Mouse (Mus musculus) thymus, postnatal 36 days (tissue): Measurements from ENCODE around the gene Hunk.

Source experiments
- DNase-seq, 2 experiments: peaks; one replicate each; pipeline ENCODE4 v3.0.0; 2022; ENCODE audit warnings: mixed read lengths in 2 of 2

The Hunk gene

DNA sequence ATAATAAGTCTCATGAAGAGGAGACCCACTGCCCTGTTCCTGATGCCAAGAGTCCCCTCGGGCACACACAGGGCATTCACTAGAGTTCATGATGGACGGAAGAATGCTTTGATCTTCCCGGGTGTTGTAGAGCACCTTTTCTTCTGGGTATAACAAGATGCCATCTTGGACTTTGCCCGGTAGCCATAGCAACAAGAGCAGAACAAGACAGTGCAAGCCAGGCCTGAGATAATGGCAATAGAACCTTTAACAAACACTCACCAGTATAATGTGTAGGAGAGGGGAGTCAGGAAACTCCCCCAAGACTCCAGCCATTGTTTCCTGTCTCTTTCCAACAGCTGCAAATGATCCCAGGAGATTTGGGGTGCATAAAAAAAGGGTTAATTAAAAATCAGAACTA, 8.9 kb downstream of the Hunk start:
- no peak for DNase-seq

DNA sequence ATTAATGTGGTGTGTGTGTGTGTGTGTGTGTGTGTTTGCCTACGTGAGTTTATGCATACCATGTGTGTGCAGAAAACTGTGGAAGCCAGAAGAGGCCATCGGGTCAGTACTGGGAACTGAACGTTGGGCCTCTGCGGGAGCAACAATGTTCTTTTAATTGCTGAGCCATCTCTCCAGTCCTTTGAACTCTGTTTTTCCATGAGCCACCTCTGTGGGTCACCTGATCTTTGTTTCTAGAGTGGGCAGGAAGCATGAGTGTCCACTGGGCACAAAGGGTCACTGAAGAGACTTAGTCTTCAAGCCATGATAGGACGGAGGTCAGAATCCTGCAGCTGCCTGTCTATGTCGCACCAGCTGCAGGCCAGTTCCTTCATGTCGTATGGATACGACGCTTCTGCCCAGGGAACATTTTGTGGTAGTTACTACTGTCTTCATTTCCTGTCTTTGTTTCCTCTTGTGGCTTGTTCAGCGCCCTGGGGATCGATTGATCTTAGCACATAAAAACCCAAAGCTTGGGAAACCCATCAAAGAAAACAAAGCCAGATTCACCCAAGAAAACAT, 10.3 kb downstream of the Hunk start:
- no peak for DNase-seq

DNA sequence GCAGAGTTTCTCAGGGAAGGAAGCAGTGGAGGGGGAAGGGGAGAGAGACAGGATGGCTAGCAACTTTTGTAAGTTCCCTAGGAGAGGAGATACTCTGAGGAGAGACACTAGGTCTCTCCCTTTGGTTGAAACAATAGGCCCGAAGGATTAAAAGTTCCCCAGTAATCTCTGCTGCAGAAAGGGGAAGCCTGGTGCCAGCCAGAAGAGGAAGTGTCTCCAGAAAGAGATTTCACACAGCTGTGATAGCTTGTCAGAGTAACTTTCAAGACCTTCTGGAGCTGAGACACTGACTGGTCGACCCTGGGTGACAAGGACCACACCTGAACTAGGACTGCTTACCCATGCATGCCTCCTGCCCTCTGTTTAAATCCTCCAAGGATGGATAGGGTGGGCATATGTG, 11.1 kb downstream of the Hunk start:
- no peak for DNase-seq

DNA sequence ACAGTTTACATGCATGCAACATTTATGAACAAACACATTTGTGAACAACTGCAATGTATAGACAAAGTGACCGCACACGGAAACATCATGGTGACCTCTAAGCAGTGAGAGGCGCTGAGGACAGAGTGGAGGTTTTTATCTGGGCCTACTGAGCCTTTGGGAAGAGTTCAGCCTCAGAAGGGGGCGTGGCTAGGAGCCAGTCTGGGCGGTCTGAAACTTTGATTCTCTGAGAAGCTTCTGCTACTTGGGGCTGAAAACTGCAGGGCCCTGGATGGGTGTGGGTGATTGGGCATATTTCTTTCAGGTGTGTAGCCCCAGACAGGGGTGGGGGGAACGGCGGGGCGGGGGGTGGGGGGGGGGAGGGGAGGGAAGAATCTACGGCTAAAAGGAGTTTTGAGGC, 14.5 kb downstream of the Hunk start:
- DNase-seq: no peak

DNA sequence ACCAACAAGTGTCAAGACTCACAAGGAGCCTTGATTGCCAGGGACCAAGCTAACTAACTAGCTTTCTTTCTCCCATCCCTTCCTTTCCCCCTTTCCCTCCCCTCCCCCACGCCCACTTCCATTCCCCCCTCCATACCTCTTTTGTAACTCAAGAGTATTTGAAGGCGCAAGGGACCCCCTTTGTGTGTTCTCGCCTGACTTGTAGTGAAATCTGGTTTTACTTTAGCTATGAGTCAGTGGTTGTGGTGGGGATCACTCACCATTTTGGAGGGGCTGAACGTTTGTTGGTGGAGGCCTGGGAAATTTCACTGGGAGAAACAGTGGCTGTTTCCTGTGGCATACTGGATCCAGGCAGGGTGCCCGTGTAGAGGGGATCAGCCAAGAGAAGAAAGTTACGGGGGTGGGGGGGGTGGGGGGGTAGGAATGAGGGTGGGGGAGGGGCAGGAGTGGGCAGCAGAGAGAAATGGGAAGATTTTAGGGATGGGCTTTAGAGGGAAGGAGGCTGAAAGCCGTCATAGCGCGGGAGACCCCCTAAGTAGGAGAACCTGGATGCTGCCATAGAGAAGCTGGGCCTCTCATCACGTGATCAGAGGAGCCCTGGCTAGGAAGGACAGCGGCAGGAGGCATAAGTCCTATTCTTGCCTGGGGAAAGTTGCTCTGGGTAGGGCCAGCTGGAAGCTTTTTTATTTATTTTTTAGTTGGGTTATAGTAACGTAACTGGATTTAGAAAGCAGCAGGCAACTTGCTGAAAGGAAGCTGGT, 15.3 kb downstream of the Hunk start:
- no peak for DNase-seq

DNA sequence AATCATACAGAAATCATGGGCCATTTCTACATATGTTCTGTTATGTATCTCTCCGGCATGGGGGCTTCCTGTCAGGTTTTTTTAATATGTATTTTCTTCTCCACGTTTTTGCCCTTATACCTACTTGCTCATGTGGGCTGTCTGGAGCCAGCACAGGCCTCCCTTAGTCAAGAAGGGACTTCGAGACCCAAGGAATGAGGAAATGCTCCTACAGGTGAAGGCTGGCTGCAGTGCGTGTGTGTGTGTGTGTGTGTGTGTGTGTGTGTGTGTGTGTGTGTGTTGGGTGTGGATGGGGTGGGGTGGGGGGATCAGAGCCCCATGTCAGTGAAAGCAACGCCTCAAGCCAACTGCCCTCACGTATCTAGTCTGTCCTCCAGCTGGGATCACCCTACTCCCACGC, 16.5 kb downstream of the Hunk start:
- no peak for DNase-seq

DNA sequence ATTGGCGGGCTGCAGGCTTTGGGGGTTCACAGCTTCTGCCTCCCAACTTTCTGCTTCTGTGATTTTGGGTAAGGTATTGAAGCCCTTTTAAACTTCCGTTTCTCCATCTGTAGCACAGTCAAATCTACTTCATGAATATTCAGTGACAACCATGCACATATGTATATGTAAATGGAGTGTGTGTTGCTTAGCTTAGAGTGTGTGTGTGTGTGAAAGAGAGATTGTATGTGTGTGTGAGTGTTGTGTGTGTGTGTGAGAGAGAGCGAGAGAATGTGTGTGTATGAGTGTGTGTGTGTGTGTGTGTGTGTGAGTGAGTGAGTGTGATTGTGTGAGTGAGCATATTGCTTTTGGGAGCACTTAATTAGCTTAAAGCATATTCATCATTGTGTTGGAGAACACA, 19.4 kb downstream of the Hunk start:
- no peak for DNase-seq

DNA sequence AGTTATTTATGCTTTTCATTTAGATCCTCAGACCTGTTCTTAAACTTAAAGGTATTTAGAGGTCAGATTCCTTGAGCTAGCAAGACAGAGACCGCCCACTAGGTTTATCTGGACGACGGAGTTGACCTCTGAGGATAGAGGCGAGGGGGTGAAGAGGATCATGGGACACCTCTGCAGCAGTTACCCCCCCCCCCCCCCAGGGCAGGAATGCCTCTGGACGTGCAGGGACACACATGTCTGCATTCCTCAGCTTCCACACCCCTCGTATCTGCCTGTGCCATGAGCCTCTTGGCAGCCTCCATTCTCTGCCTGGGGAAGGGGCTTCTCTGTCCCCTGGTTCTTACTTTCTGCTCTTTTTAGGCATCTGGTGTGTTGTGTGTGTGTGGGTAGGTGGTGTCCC, 19.8 kb downstream of the Hunk start:
- no peak for DNase-seq

DNA sequence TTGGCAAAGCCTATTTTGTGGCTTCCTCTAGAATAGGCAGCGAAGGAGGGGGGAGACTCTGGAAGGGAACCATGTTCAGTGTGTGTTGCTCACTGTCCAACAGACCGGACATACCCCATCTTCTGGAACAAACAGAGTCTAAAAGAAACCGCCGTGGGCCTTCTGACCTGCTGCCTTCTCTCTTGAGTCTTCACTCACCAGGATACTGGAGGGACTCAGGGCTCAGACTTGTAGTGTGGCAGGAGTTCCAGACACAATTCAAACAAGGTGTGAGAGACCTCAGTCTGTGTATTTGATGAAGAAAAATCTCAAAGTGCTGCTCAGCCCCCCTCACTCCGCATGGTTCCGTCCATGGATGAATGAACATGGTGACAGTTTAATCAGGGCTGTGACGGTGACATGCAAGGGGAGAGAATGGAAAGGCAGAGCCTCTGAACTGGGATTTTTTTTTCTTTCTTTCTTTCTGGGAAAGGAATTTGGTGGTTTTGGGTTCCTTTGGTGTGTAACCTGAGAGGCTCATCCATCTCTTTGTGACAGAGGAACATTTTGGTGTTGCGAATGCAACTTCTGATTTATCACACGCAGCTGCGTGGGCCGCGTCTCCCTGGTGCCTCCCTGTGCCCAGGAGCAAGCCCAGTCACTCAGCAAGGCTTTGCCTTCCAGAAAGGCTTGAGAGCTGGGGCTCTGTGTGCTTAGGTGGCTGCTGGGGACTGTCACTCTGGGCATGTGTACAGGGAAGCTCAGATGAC, 21.9 kb downstream of the Hunk start:
- no peak for DNase-seq

DNA sequence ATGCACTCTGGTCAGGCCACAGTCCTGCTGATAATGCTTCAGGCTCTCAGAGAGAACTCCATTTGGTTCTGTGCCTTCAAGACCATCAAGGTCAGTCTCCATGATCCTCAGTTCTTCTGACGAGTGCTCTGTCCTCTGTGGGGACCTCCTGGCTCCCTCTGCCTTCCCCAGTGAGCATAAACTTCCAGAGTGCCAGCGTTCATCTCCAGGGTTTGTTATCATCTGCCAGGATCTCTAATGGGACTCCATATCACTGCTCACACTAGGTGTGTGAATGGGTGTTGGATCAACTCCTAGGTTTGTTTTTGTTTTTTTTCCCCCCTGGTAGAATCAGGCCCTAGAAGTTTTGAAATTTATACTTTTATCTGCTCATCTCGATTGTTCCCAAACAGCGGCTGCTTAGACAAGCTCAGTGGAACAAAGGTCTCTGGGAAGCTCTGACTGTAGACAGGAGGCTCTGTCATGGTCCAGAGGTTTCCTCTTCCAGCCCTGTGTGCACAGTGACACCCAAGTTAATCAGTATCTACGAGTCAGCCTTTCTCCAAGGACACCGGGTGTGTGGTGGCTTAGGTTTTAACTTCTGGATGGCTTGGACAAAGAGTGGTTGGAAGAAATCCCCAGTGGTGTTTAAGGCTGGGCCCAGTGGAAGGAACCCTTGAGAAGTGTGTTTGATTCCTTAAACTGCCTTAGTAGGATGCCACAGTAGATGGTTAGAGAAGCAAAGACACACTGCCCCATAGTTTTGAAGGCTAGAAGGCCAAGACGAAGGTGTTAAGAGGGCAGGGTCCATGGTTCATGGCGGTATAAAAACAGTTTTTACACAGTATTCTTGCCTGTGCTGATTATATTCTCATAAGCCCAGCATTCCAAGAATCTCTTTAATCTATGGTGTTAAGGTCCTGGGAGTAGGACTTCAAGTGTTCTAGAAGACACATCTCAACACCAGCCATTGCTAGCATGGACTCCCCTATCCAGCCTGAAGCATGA, 26.6 kb downstream of the Hunk start:
- no peak for DNase-seq

DNA sequence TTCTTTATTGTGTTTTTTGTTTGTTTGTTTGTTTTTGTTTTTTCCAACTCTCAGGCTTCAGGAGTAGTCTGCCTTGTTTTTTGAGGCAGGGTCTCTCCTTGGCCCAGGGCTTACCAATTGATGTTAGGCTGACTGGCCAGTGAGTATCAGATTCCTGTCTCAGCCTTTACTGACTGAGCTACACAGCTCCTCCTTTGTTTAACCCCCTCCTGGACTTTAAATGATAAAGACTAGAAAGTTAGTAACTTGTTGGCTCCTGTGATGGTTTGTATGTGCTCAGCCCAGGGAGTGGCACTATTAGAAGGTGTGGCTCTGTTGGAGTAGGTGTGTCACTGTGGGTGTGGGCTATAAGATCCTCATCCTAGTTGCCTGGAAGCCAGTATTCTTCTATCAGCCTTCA, 30.8 kb downstream of the Hunk start:
- no peak for DNase-seq

DNA sequence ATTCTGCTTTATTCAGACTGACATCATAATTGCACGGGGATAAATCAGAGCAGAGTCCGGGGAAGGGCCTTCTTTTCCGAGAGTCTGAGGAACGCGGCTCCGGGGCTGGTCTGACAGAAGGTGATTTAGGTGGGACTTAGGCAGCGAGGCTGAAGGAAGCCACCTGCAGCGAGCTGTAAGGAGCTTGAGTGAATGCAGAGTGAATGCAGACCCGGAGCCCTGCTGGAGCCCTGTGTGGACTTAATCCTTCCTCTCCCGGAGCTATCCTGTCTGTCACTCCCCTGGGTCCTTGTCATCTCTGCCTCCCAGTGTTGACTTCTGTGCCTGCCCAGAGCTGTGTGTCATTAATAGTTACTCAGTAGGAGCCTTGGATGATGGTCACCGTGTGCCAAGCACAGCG, 32.8 kb downstream of the Hunk start:
- no peak for DNase-seq

DNA sequence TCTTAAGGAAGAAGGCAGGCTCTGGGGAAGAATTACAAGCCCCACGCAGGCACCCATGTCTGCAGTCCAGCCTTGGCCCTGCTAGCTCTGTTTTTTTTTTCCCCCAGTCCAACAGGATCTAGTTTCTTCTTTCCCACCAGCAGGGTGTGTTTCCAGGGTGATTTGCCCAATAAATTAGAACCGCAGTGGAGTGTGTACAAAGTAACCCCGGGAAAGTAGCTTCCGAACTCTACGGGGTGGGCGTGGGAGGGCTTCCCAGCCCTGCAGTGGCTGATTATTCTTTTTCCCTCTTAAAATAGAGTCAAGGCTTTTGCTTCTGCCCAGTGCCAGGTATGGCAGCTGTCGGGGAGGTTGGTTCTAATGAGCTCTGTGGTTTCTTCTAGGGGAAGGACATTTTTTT, 35.3 kb downstream of the Hunk start:
- no peak for DNase-seq

DNA sequence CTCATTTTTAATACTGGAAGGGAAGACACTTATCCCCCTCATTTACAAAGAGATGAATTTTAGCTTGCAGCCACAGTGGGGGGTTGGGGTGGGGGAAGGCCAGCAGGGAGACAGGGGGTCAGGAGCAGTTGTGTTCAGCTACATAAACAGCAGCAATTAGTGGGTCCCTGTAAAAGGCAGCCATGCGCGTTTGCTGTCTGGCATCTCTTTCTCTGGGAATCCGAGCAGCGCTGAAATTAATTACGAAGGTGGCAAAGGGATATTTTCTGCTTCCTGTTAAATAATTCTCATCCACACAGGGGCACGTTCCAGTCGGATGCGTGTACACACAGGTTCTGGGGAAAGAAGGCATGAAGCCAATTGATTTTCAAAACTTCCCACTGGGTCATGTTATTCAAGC, 35.7 kb downstream of the Hunk start:
- DNase-seq: no peak

DNA sequence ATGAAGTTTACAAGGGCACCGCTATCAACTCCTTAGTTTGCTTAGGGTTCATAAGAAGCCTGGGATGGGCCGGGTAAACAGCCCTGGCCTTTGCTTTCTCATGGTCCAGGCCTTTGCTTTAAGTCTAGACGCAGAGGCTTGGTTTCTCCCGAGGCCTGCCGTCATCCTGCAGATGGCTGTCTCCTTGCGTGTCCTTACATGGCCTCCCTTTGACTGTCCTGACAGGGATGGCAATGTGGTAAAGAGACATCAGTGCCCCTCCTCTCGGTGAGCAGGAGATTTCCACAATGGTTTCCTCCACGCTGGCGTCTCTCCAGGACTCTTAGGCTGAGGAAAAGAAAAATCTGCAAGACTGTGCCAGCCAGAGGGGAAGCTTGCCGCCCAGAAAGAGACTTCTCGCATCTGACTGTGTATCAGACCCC, 36.3 kb downstream of the Hunk start:
- DNase-seq: no peak

DNA sequence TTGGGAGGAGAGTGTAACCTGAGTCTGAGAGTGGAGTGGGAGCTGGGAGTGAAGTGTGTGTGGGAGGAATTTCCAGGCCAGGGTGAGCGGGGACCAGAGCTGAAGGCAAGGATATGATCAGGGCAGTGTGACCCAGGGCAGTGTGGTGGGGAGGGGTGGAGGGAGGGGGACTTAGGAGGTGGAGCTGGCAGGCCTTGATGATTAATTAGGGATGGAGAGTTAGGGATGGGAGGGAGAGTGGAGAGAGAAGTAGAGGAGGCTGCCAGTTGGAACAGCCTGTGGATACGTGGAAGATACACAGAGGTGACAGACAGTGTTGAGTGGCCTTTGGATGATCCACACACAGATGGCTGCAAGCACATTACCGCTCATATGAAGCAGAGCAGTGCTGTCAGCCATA, 38.1 kb downstream of the Hunk start:
- no peak for DNase-seq

DNA sequence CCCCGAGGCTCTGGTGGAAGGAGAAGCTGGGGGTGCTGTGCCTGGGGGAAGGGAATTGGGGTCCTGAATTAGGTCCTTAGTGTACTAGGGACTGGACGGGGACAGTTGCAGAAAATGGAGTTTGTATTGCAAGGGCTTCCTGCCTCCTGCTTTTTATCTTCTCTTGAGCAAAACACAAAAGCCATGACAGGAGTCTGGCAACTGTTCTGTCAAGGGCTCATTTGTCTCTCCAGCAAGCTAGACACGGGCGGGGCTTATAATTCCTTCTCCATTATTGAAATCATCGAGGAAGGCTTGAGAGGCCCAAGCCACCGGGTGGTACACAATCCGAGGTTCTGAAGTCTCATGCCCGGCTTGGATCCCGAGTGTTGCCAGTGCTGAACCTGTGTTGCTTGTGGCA, 38.6 kb downstream of the Hunk start:
- no peak for DNase-seq

DNA sequence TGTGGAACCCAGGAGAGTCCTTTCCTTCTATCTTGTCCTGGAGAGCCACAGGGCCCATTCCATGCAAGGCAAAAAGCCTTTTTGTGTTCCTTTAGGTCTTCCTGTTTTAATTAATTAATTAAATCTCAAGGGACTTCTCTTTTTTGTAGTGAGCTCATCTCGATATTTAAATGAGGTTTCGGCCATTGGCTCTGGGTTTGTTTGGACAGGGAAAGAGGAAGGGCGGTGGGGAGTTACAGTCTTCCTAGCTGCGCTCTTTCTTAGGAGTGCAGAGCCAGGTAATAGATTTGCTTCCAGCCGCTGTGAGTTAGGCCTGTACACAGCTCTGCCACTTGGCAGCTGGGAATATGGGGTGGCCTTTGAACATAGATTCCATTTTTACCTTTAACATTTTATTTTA, 40.4 kb downstream of the Hunk start:
- no peak for DNase-seq

DNA sequence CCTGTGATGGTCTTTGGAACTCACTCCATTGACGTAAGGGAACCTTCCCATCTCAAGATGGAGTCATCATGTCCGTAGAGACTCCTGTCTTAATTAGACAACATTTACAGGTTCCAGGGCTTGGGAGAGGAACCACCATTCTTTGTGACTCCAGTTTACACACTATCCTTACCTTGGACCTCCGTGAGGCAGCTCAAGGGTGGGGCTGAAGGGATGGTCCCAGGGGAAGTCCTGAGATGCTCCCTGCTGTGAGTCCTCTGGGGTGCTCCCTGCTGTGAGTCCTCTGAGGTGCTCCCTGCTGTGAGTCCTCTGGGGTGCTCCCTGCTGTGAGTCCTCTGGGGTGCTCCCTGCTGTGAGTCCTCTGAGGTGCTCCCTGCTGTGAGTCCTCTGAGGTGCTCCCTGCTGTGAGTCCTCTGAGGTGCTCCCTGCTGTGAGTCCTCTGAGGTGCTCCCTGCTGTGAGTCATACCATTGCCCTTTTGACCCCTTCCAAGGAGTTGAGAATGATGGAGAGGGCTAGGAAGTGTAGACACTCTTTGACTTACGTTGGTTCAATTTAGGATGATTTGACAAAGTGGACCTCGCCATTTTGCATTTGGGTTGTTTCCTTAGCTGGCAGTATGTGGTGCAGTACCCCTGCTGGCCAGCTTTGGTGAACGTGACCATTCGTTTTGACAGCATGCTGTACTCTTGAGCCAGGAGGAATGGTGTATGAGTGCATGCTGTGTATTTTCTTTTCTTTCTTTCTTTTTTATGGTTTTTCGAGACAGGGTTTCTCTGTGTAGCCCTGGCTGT, 42.2 kb downstream of the Hunk start:
- no peak for DNase-seq

DNA sequence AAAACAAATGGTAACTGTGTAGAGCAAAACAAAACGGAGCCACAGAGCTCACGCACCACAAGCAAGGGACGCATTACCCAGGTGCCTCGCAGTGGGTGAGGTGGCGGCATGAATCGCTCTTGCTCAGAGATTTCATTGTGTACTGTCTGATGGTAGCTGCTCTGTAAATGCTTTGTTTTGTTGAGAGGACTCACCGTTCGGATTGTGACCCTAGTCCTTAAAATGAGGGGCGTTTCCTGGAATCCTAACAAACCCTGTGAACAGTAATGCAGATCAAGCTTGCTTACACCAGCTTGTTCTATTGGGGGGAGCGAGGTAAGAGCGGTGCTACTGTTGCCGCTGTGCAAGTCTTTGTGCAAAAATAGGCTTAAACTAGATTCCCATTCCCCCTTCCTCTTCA, 47.7 kb downstream of the Hunk start:
- no peak for DNase-seq

DNA sequence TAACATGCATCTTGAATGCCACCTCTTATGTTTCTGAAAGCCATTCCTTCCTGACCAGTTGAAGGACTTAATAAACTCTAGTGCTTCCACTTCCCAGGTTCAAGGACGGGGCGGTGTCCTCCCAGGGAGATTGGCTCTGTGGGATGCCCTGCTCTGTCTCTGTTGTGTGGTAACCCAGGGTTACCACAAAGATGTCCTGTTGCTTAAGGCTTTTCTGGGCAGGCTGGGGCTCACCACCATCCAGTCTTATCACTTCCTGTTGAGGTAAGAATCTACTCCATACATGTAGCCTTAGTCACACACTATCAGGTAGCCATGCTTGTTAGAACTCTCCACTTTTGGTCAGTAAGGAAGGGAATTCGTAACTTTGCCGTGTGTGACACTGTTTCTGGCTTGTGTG, 49.4 kb downstream of the Hunk start:
- no peak for DNase-seq

DNA sequence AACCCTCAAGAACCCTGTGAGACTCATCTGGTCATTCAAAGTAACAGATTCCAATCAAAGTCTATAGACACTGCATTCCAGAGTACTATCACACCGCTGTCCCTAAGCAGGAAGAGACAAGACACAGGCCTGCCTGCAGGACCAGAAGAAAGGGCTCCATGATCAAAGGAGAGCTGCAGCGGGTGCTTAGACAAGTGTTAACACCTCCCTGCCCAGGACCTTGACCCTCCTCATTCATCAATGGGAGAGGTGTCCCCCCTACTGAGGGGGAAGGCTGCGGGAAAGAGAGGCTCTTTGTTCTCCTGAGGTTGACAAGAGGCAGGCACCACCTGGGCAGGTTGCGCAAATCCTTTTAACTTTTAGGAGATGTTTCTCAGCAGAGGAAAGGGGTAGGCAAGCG, 51.5 kb downstream of the Hunk start:
- no peak for DNase-seq
